Mouse (Mus musculus) CD4-positive helper T cell, adult 2 months (primary cell): ENCODE measurements around the gene Qprt.
A peak's percentile ranks its signal among the peaks of the same experiment; 100 is the strongest.
"Not testable (repeated sequence)": the region's sequence is repeated elsewhere in the genome, so short reads cannot be mapped to it uniquely, and the experiment has no call there.

ENCODE experiments used
- DNase-seq: peaks from one replicate; pipeline ENCODE4 v3.0.0-alpha.2; 2012; ENCODE audit warnings: low read depth, missing footprints, low spot score

Qprt gene

GRCm38 (mm10) chr7:127098521-127098920 lies 23.5 kb downstream of the Qprt start:
- no peak for DNase-seq

- DNase-seq = no peak
Observed at GRCm38 (mm10) chr7:127096456-127096855, 25.6 kb downstream of the Qprt start.

GRCm38 (mm10) chr7:127093914-127094313 lies 28.1 kb downstream of the Qprt start:
- peak; percentile 32 for DNase-seq

DNA sequence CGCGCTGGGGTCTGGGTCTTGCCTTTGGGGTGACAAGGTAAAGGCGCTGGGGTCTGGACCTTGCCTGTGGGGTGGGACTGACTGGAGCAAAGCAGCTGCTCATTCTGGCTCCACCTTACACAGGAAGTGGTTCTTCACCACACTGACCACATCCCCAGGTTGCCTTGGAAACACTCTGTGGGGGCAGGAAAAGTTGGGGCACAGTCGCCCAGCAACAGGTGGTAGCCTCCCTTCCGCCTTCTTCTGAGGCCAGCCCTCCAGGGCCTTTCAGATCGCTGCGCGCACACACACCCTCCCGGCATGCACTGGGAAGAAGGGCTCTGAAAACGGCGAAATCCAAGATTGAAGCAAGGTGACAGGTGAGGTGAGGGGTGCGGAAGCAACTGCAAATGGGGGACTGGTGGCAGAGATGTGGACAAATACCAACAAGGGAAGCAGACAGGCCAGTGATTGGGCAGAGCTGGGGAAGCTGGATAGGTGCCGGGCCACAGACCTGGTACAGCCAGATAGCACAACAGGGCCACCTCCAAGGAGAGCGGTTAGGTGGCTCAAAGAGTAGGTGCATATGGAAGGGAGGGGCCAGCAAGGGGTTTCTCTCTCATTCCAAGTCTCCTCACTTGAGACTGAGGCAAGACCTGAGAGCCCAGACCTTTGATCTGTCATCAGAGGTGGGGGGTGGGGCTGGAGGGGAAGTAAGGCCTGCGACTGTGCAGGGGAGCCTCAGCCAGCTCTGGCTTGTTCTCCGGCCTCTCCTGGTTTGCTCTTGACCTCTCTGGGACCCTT lies 30.7 kb downstream of the Qprt start, which contains the start of gene AI467606:
AI467606 (plus strand) TSS at position 246 of the 783 bp plus-strand sequence.
- DNase-seq = peak; percentile 98

GRCm38 (mm10) chr7:127090154-127091113 lies 31.6 kb downstream of the Qprt start:
- DNase-seq = peak; percentile 73

- peak; percentile 71 for DNase-seq
Observed at GRCm38 (mm10) chr7:127088901-127089845, 32.9 kb downstream of the Qprt start.

DNA sequence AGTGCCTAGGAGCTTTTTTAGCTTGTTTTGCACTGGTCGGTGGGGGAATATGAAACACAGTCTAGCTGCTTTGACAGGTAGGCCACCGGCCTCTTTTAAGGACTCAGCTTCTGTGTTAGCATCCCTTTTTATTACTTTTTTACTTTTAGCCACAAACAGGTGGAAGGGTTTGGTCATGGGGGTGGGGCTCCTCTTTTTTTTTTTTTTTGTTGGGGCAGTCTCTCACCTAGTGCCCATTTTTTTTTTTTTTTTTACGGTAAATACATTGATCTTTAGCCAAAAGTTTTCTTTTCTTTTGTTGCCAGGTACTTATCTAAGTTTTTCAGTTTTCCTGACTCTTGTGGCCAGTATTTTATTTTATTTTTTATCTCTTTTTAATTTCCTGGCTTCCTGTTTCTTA lies 33.9 kb downstream of the Qprt start:
- DNase-seq = no peak

DNA sequence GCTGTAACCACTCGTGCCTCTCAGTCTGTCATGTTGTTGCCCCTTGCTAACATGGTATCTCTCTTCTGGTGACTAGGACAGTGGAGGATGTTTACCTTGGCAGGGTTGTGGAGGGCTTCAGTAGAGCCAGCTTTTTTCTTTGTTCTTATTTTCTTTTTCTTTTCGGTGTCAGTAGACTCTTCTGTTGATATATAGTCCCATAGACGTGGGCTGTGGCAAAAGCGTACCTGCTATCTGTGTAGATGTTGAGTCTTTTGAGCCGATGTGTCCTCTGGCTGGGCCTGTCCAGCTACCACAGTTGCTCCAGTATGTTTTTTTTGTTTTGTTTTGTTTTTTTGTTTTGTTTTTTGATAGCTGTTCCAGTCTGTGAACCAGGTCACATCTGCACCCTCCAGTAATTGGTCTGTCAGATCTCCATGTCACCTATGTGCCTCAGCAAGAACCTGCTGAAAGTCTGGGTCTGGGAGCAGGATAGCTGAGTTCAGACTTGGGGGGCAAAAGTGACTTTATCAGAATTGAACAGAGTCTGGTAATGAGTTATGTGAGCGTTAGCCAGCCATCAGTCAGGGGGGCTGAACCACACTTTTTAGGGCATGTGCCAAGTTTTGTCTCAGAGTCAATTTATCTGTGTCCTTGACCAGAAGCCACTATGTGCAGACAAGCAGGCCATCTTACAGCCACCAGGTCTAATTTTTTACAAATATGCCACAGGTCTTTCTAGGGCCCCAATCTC lies 34.6 kb downstream of the Qprt start, which contains the start of gene Zg16:
Zg16 (minus strand) TSS at position 51 of the 733 bp plus-strand sequence.
- DNase-seq = not testable (repeated sequence)

DNA sequence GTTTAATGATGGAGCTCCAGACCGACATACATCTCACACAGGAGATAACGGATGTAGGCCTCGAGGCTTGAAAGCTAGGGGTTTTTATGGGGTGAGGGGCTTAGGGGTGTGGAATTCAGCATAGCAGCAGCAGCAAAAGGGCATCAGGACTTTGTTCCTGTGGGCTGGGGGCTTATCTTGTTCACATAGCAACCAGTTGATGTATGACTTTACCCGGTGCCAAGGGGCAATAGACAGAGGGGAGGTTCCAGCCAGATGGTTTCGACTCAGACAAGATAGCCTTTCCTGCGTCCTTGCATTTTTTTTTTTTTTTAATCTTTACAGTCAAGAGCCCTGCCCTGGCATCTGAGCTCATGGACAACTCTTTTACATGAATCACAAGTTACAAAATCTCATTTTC lies 36.3 kb downstream of the Qprt start:
- DNase-seq = not testable (repeated sequence)

DNA sequence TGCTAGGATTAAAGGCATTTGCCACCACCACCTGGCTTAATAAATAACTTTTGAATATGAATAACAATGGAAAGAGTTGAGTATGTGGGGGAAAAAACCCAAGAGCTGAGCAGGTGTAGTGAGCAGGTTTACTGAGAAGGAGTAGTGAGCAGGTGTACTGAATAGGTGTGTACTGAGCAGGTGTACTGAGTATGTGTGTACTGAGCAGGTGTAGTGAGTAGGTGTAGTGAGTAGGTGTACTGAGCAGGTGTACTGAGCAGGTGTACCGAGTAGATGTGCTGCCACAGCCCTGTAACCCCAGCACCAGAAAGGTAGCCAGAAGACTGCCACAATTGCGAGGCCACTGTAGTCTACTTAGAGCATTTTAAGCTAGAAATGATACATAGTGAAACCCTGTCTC lies 37.2 kb downstream of the Qprt start:
- DNase-seq = no peak

- peak; percentile 72 for DNase-seq
Observed at GRCm38 (mm10) chr7:127083689-127084088, 38.3 kb downstream of the Qprt start.

DNA sequence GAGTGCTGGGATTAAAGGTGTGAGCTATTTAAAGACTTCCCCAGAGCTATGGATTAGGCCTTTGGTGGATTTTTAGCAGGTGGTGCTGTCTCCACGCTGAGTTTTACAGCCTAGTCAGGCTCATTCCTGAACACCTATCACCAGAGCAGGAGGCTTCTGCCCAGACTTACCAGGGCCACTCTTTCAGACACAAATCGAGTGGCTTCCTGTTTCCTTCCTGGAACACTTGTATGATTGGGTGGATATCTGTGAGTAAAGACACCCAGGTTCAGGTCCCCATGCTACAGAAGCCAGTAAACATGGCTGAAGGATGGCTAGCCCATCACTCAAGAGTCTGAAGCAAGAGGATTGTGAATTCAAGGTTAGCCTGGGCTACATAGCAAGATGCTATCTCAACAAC lies 39.0 kb downstream of the Qprt start:
- peak; percentile 41 for DNase-seq

- peak; percentile 53 for DNase-seq
Observed at GRCm38 (mm10) chr7:127082271-127082670, 39.8 kb downstream of the Qprt start.

- no peak for DNase-seq
Observed at GRCm38 (mm10) chr7:127080045-127080444, 42.0 kb downstream of the Qprt start.

DNA sequence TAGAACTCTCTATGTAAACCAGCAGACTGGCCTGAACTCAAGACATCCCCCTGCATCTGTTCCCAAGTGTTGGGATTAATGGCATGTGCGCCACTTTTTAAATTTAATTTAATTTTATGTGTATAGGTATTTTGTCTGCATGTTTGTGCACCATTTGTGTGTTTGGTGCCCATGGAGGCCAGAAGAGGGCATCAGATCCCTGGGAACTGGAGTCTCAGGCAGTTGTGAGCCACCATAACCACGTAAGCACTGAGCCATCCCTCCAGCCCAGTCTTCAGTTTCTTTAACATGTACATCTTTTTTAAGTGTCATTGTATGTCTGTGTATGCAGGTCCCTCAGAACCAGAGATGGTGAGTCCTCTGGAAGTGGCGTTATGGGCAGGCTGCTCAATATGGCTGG lies 44.3 kb downstream of the Qprt start:
- peak; percentile 55 for DNase-seq

DNA sequence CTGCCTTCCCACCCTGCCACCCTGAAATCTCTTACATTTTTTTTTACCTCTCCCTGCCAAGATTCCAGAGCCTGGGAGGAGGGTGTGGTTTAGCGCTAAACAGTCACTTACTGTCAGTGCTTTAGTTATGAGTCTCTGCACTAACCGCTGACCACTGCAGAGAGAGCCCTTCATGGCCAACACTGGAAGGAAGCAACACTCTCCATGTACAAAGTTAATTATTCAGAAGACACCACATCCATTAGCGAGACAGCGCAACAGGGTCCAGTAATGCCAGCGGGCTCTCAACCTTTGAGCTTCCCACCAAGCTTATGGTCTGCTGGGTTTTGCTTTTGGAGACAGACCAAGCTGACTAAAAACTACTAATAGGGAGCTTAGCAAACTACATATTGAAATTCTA lies 45.8 kb downstream of the Qprt start:
- DNase-seq = no peak

DNA sequence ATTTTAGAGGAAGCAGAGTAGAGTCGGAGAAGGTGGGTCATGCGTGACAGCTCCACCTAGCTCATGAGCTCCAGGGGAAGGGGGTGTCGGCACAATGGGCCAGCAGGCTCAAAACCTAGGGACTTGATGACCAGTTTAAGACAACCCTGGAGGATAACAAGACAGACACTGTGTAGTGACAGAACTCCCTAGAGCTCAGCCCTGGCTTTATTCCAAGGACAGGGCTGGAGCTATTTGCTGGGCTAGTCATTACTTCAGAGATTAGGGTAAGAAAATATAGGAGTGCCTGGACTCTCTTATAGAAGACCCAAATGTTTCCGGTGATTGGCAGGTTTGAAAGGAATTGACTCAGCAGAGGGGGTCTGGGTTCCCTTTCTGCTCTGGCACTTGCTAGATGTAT lies 48.8 kb downstream of the Qprt start:
- DNase-seq = no peak

GRCm38 (mm10) chr7:127070871-127071413 lies 51.1 kb downstream of the Qprt start:
- no peak for DNase-seq

GRCm38 (mm10) chr7:127066317-127066716 lies 55.7 kb downstream of the Qprt start:
- no peak for DNase-seq

GRCm38 (mm10) chr7:127065538-127065937 lies 56.5 kb downstream of the Qprt start:
- DNase-seq = no peak
